Mouse (Mus musculus): ENCODE data around the gene Gm49340.

Gm49340 gene

DNA sequence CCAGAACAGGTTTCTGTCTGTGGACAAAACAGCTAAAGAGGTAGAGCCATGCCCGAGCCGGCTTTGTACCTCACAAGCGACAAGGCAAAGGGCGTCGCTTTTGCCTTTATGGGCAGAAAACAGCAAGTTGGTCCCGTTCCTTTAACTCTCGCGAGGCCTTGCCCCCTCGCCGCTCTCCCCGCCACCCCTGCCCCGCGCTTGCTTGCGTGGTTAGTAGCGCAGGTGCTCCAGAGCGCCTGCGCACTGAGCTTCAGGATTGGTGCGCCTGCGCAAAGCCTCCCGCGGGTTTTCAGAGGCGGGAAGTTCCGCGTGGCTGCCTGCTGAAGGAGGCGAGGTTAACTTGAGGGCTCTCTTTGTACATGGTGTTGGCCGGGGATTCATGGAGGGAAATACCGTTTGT is at the start of gene Gm49340, which contains the start of the genes Aspa and Spata22:
Gene Gm49340, plus strand, starts transcription at position 300 of the 400 bp plus-strand sequence.
Gene Aspa, minus strand, starts transcription at position 155 of the 400 bp plus-strand sequence.
Gene Spata22, plus strand, starts transcription at position 300 of the 400 bp plus-strand sequence.
- 89% methylated on average over 27 of the region's 27 CpGs for WGBS

GRCm38 (mm10) chr11:73280710-73281109 is 48.8 kb upstream of the Gm49340 start:
- WGBS: 59% methylated on average over 5 of the region's 5 CpGs

- 1% methylated on average over 16 of the region's 16 CpGs for WGBS
These were observed 48.0 kb upstream of the Gm49340 start for GRCm38 (mm10) chr11:73281528-73282027.

GRCm38 (mm10) chr11:73283369-73283768 is 46.2 kb upstream of the Gm49340 start:
- WGBS: 73% methylated on average over 9 of the region's 9 CpGs

- 52% methylated on average over 1 of the region's 1 CpGs for WGBS
These were observed 45.6 kb upstream of the Gm49340 start for GRCm38 (mm10) chr11:73283926-73284325.

GRCm38 (mm10) chr11:73289621-73290020 is 39.9 kb upstream of the Gm49340 start:
- 67% methylated on average over 1 of the region's 1 CpGs for WGBS

- WGBS: 39% methylated on average over 2 of the region's 2 CpGs
These were observed 26.4 kb upstream of the Gm49340 start for GRCm38 (mm10) chr11:73303123-73303522.

- WGBS: 53% methylated on average over 3 of the region's 3 CpGs
These were observed 13.6 kb upstream of the Gm49340 start for GRCm38 (mm10) chr11:73315961-73316360.

DNA sequence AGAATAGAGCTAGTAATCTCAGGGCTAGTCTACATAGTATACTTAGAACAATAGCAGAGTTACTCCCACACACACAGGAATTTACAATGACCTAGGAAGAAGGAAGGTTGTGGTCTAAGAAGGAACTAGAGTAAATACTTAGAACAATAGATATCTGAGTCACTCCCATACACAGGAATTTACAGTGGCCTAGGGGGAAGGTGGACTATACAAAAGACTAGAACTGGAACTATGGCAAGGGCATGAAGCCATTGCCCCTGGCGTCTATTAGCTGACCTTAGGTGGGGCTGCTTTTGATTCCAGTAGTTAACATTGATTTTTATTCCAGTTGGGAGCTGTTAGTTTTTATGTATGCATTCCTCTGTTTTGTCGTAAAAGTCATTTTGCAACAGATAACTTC is 11.0 kb upstream of the Gm49340 start:
- WGBS: 84% methylated on average over 2 of the region's 2 CpGs

- 93% methylated on average over 13 of the region's 13 CpGs for WGBS
These were observed 8.5 kb upstream of the Gm49340 start for GRCm38 (mm10) chr11:73321064-73321463.

GRCm38 (mm10) chr11:73323906-73324830 is 5.4 kb upstream of the Gm49340 start:
- WGBS: 67% methylated on average over 9 of the region's 9 CpGs

- WGBS: 58% methylated on average over 12 of the region's 12 CpGs
These were observed 3.1 kb upstream of the Gm49340 start for GRCm38 (mm10) chr11:73326485-73326886.

GRCm38 (mm10) chr11:73327361-73327760 is 2.2 kb upstream of the Gm49340 start:
- WGBS: 46% methylated on average over 4 of the region's 4 CpGs

DNA sequence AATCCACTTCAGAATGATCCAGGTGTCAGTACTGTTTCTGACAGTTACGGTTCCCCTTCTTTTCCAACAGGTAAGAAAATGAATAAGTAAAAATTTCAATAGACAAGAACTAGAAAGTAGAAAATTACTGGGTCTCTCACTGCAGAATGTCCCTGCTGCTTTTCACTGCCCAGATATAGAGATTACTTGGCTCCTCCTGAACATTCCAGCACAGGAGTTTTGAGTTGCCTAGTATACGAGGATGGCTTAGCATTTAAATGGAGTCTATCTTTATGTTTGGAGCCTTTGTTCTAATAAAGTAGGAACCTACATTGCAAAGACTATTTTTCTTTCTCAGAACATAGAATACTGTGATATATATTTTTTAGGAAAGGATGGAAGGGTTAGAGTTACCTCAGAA is 3.8 kb downstream of the Gm49340 start:
- WGBS: 68% methylated on average over 2 of the region's 2 CpGs

GRCm38 (mm10) chr11:73336919-73337318 is 7.4 kb downstream of the Gm49340 start:
- 84% methylated on average over 4 of the region's 4 CpGs for WGBS

GRCm38 (mm10) chr11:73350483-73350882 is 20.9 kb downstream of the Gm49340 start, which contains the start of gene Olfr20:
Gene Olfr20 (plus strand): TSS chr11:73350783.
- 41% methylated on average over 3 of the region's 3 CpGs for WGBS

DNA sequence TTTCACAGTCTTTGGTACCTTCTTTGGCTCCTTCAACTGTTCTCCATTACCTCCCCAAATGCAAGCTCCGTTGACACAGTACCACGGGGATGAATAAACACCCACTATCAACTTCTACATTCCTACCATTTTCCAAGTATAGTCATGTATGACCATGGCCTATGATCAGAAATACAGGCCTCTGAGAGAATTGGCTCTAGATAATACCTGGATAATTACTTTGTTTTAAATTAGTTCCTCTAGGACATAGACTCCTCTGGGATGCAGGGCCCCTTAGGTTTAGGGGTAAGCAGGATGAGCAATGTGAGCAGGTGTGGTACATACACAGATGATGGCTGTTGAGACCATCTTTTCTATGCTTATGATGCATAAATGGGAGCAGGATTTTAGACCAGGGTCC is 41.4 kb downstream of the Gm49340 start, which contains the start of gene Olfr376:
Gene Olfr376, plus strand, starts transcription at position 301 of the 400 bp plus-strand sequence.
- 83% methylated on average over 2 of the region's 2 CpGs for WGBS

GRCm38 (mm10) chr11:73395374-73395773 is 65.8 kb downstream of the Gm49340 start:
- 73% methylated on average over 4 of the region's 4 CpGs for WGBS

DNA sequence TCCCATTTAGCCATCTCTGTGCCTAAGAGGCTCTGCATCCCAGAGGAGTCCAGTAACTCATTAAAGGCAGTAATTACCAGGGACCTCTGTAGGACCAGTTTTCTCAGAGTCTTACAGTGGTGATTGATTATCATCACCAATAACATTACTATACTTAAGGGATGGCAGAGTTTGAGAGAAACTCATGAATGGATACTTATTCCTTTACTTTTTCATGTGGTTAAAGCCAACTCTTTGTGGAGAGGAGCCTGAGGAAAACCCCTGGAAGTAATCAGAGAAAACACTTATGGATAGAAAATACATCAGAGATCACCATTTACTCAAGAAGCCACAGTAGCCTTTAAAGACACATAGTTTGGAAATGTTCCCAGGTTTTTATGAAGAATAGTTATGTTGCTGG is 70.0 kb downstream of the Gm49340 start, which contains the start of gene Olfr1:
Gene Olfr1, minus strand, starts transcription at position 101 of the 400 bp plus-strand sequence.

